Mouse (Mus musculus) G1E (cell line): ENCODE results near the gene Olfr521.

Experiments
- CTCF ChIP-seq: IDR thresholded peaks from 2 replicates; pipeline ENCODE4 v1.5.1; 2012; ENCODE audit warnings: low read depth, low read length, inconsistent platforms, mixed read lengths
- GATA1 ChIP-seq: IDR thresholded peaks from 2 replicates; pipeline ENCODE4 v1.6.1; 2012; ENCODE audit warnings: borderline replicate concordance, low read length, inconsistent platforms, mixed read lengths
- POLR2AphosphoS5 ChIP-seq: IDR thresholded peaks from 2 replicates; pipeline ENCODE4 v1.6.1; 2012; ENCODE audit warnings: low read depth, low read length, inconsistent platforms; ENCODE audit not compliant: insufficient replicate concordance

DNA sequence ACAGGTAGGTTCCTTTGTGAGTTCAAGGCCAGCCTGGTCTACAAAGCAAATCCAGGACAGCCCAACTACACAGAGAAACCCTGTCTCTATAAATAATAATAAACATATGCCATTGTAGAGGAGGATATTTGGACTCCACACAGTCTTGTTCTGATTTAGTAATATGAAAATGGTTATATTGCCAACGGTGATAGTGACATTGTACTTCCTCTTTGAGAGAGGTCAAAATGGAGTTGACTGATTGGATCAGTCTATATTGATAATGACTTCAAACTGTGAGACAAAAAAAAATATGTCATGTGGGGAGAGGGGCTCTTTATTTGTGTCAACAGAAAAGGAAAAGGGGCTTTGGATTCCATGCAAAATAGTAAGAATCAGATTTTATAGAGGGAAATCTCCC lies 42.0 kb downstream of the Olfr521 start:
- TF ChIP-seq CTCF (no peak), GATA1 (no peak), POLR2AphosphoS5 (no peak)
